Mouse (Mus musculus) ES-Bruce4 (cell line): ENCODE data around the gene Whamm. TPM values are rescaled to one million over a fixed set of nuclear protein-coding genes. Genes with fewer than 3 reads are reported as not detected.

Experiments
- H3K27ac ChIP-seq: 2 replicates; pipeline ENCODE4 v1.5.1; 2012; ENCODE audit warnings: low read length, inconsistent platforms; ENCODE audit not compliant: insufficient read depth
- H3K27me3 ChIP-seq: 2 replicates; pipeline ENCODE4 v1.6.1; 2012; ENCODE audit warnings: mild to moderate bottlenecking, low read length, inconsistent platforms; ENCODE audit not compliant: control insufficient read depth, poor library complexity, insufficient read depth, severe bottlenecking
- H3K36me3 ChIP-seq: 2 replicates; pipeline ENCODE4 v1.6.1; 2012; ENCODE audit warnings: inconsistent platforms, mild to moderate bottlenecking, low read length, moderate library complexity; ENCODE audit not compliant: control insufficient read depth, poor library complexity, insufficient read depth, severe bottlenecking
- H3K4me1 ChIP-seq: one replicate; pipeline ENCODE4 v1.8.1; 2011; ENCODE audit warnings: low read length; ENCODE audit not compliant: control insufficient read depth, insufficient read depth
- H3K4me3 ChIP-seq: 2 replicates; pipeline ENCODE4 v1.5.1; 2011; ENCODE audit warnings: low read depth, mild to moderate bottlenecking, low read length
- H3K9ac ChIP-seq: 2 replicates; pipeline ENCODE4 v1.6.1; 2012; ENCODE audit warnings: low read depth, mild to moderate bottlenecking, inconsistent platforms; ENCODE audit not compliant: poor library complexity, severe bottlenecking
- H3K9me3 ChIP-seq: replicated peaks from 2 replicates; pipeline ENCODE4 v1.6.1; 2012; ENCODE audit warnings: mild to moderate bottlenecking, low read length, inconsistent platforms; ENCODE audit not compliant: control insufficient read depth, poor library complexity, insufficient read depth, severe bottlenecking
- CTCF ChIP-seq: IDR thresholded peaks from one replicate; pipeline ENCODE4 v1.8.1; 2011; ENCODE audit warnings: low read depth, low read length
- EP300 ChIP-seq: IDR thresholded peaks from 2 replicates; pipeline ENCODE4 v1.6.1; 2011; ENCODE audit warnings: low read depth, low read length; ENCODE audit not compliant: insufficient read depth
- POLR2A ChIP-seq: IDR thresholded peaks from one replicate; pipeline ENCODE4 v1.8.1; 2011; ENCODE audit warnings: low read length; ENCODE audit not compliant: insufficient read depth
- polyA plus RNA-seq: library from polyadenylated mRNA; stranded (reverse); fragments of >200 nt; gene quantifications from 2 replicates; pipeline ENCODE4 v1.2.4, GENCODE M21; 2011; ENCODE audit warnings: low read depth; ENCODE audit not compliant: missing spikeins, insufficient read depth, insufficient read length

The Whamm gene
- polyA plus RNA-seq, 1 experiment, result 12.0 TPM

- Histone ChIP-seq H3K4me1 (no peaks in the 10 kb centered on the region), H3K9me3 (no peaks in the 10 kb centered on the region), H3K4me3 (no peak overlapping the region), H3K27ac (no peak overlapping the region), H3K27me3 (no peaks in the 10 kb centered on the region), H3K9ac (peak overlapping the region; percentile 73; the same call in 1 of the 2 replicates), H3K36me3 (peaks cover 16% of the 10 kb centered on the region)
- TF ChIP-seq EP300 (no peak), CTCF (no peak), POLR2A (no peak)
Measured at GRCm38 (mm10) chr7:81572610-81573268, 1.7 kb downstream of the Whamm start.

GRCm38 (mm10) chr7:81573397-81573796 lies 2.3 kb downstream of the Whamm start:
- Histone ChIP-seq H3K4me3 (no peak overlapping the region), H3K27ac (no peak overlapping the region), H3K9me3 (no peaks in the 10 kb centered on the region), H3K27me3 (no peaks in the 10 kb centered on the region), H3K9ac (no peak overlapping the region), H3K36me3 (peaks cover 21% of the 10 kb centered on the region), H3K4me1 (no peaks in the 10 kb centered on the region)
- TF ChIP-seq POLR2A (no peak), EP300 (no peak), CTCF (no peak)

GRCm38 (mm10) chr7:81573821-81574220 lies 2.8 kb downstream of the Whamm start:
- Histone ChIP-seq H3K36me3 (peaks cover 21% of the 10 kb centered on the region), H3K9me3 (no peaks in the 10 kb centered on the region), H3K4me3 (no peak overlapping the region), H3K27ac (no peak overlapping the region), H3K4me1 (no peaks in the 10 kb centered on the region), H3K9ac (no peak overlapping the region), H3K27me3 (no peaks in the 10 kb centered on the region)
- TF ChIP-seq POLR2A (no peak), CTCF (no peak), EP300 (no peak)

GRCm38 (mm10) chr7:81575606-81576005 lies 4.5 kb downstream of the Whamm start:
- Histone ChIP-seq H3K36me3 (peaks cover 21% of the 10 kb centered on the region), H3K9me3 (no peaks in the 10 kb centered on the region), H3K4me1 (no peaks in the 10 kb centered on the region), H3K27me3 (no peaks in the 10 kb centered on the region), H3K4me3 (no peak overlapping the region), H3K9ac (no peak overlapping the region), H3K27ac (no peak overlapping the region)
- no peak for TF ChIP-seq POLR2A
- TF ChIP-seq CTCF, result no peak

GRCm38 (mm10) chr7:81577872-81578271 lies 6.8 kb downstream of the Whamm start:
- H3K9ac ChIP-seq, result no peak overlapping the region
- H3K9me3 ChIP-seq, result no peaks in the 10 kb centered on the region
- H3K27ac ChIP-seq, result no peak overlapping the region
- H3K4me3 ChIP-seq, result no peak overlapping the region
- H3K4me1 ChIP-seq, result no peaks in the 10 kb centered on the region
- no peak for TF ChIP-seq POLR2A
- TF ChIP-seq CTCF, result no peak
- TF ChIP-seq EP300, result no peak
- peaks cover 21% of the 10 kb centered on the region for H3K36me3 ChIP-seq
- no peaks in the 10 kb centered on the region for H3K27me3 ChIP-seq

GRCm38 (mm10) chr7:81578413-81578812 lies 7.3 kb downstream of the Whamm start:
- no peaks in the 10 kb centered on the region for H3K27me3 ChIP-seq
- H3K36me3 ChIP-seq, result peaks cover 21% of the 10 kb centered on the region
- no peak for TF ChIP-seq CTCF
- TF ChIP-seq POLR2A, result no peak
- TF ChIP-seq EP300, result no peak
- no peaks in the 10 kb centered on the region for H3K4me1 ChIP-seq
- no peak overlapping the region for H3K9ac ChIP-seq
- H3K27ac ChIP-seq, result no peak overlapping the region
- H3K4me3 ChIP-seq, result no peak overlapping the region
- no peaks in the 10 kb centered on the region for H3K9me3 ChIP-seq
